In the genomic region with DNA sequence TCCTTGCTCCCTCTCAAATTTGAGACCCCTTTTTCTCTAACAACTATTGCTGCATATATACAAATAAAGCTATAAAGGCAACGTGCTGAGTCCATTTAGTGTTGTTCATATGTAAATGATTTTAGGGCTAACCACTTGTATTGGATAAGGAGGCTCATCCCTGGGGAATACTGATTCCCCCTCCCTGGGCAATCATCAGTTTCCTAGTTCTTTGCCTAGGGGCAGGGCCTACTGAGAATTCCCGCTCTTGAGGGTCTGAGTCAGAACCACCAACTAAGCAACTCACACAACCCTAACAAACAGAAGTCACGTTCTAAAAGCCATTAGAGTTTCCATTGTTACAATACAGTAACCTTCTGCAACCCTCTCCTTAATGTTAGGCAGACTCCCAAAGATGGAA, we compare ENCODE assay signal across 15 mouse cellular contexts.
"Had no signal": no experiment of that assay in that cellular context is flagged by ENCODE, and none has a peak within 500 bp of the region (broad histone marks: within the 10 kb centered on the region; RNA-seq: fewer than 3 reads in every experiment).

No protein-coding gene starts in this region.

- DNase-seq: liver, postnatal 0 days; lung, adult 2 months; lung, postnatal 14 days; lung, postnatal 4 days; midbrain, embryonic 14.5 days; retina, postnatal 1 day; right cerebral cortex, adult 18-20 months; right cerebral cortex, postnatal 25 days; right cerebral cortex, postnatal 4 days; spleen, adult 18-20 months; thymus, adult 18-20 months; thymus, postnatal 14 days; thymus, postnatal 36 days had no signal

- ATAC-seq: liver, postnatal 0 days; lung, postnatal 0 days; midbrain, embryonic 16.5 days had no signal
